Mouse (Mus musculus) adrenal gland, adult 8-10 months (tissue): Measurements from ENCODE around the gene Sem1. TPM values are rescaled to one million over a fixed set of nuclear protein-coding genes. Genes with fewer than 3 reads are reported as not detected.
A peak's percentile ranks its signal among the peaks of the same experiment; 100 is the strongest.
"Not testable (repeated sequence)": the region's sequence is repeated elsewhere in the genome, so short reads cannot be mapped to it uniquely, and the experiment has no call there.

Source experiments
- DNase-seq: peaks from one replicate; pipeline ENCODE4 v3.0.0; 2022
- total RNA-seq, 4 experiments: library from RNA; stranded (reverse); gene quantifications; 2 replicates each; pipeline ENCODE4 v1.2.4; 2022

Gene Sem1
- 10 to 100 TPM; 60.0 to 79.9 (median 66.5) TPM for total RNA-seq

- peak; percentile 84 for DNase-seq
Measured at GRCm38 (mm10) chr6:6578304-6579149, at the start of gene Sem1. Gene Sem1, minus strand, starts transcription at chr6:6578663.

- peak; percentile 7 for DNase-seq
Measured at GRCm38 (mm10) chr6:6622846-6623749, 44.6 kb upstream of the Sem1 start.

- no peak for DNase-seq
Measured at GRCm38 (mm10) chr6:6603561-6604544, 25.4 kb upstream of the Sem1 start.

GRCm38 (mm10) chr6:6586313-6586712 is 7.8 kb upstream of the Sem1 start:
- DNase-seq = peak; percentile 25

GRCm38 (mm10) chr6:6581849-6582248 is 3.4 kb upstream of the Sem1 start:
- DNase-seq = no peak

- DNase-seq = no peak
Measured at GRCm38 (mm10) chr6:6577741-6578284, 650 bp downstream of the Sem1 start.

GRCm38 (mm10) chr6:6577291-6577690 is 1.2 kb downstream of the Sem1 start:
- DNase-seq = no peak

- no peak for DNase-seq
Measured at GRCm38 (mm10) chr6:6575796-6576195, 2.7 kb downstream of the Sem1 start.

GRCm38 (mm10) chr6:6568436-6568835 is 10.0 kb downstream of the Sem1 start:
- no peak for DNase-seq

- no peak for DNase-seq
Measured at GRCm38 (mm10) chr6:6563691-6564090, 14.8 kb downstream of the Sem1 start.

GRCm38 (mm10) chr6:6562716-6563115 is 15.7 kb downstream of the Sem1 start:
- DNase-seq = no peak

- DNase-seq = no peak
Measured at GRCm38 (mm10) chr6:6557647-6558046, 20.8 kb downstream of the Sem1 start.

- no peak for DNase-seq
Measured at GRCm38 (mm10) chr6:6552006-6552405, 26.5 kb downstream of the Sem1 start.

- no peak for DNase-seq
Measured at GRCm38 (mm10) chr6:6547997-6548396, 30.5 kb downstream of the Sem1 start.

- no peak for DNase-seq
Measured at GRCm38 (mm10) chr6:6544255-6544645, 34.2 kb downstream of the Sem1 start.

GRCm38 (mm10) chr6:6543606-6544254 is 34.7 kb downstream of the Sem1 start:
- DNase-seq = no peak

- no peak for DNase-seq
Measured at GRCm38 (mm10) chr6:6542133-6542532, 36.3 kb downstream of the Sem1 start.

- no peak for DNase-seq
Measured at GRCm38 (mm10) chr6:6536781-6537466, 41.5 kb downstream of the Sem1 start.

GRCm38 (mm10) chr6:6536359-6536758 is 42.1 kb downstream of the Sem1 start:
- not testable (repeated sequence) for DNase-seq
